Mouse (Mus musculus) limb, embryonic 12.5 days (tissue): ENCODE measurements around the gene Ell. TPM values are rescaled to one million over a fixed set of nuclear protein-coding genes. Genes with fewer than 3 reads are reported as not detected.

ENCODE experiments used
- ATAC-seq: fragments of 200-750 bp; cut with Nextera tagmentation; 2 replicates; pipeline ENCODE4 v1.8.0; 2017; ENCODE audit warnings: low read depth, moderate TSS enrichment; ENCODE audit not compliant: insufficient number of reproducible peaks, insufficient read depth, low FRiP score, low TSS enrichment
- H3K27ac ChIP-seq: fragments of 300-500 bp; sonication (generic); 2 replicates; pipeline ENCODE4 v1.5.1; 2016; ENCODE audit warnings: mild to moderate bottlenecking, moderate library complexity
- H3K27me3 ChIP-seq: fragments of 300-500 bp; sonication (generic); 2 replicates; pipeline ENCODE4 v1.6.1; 2016; ENCODE audit warnings: mild to moderate bottlenecking, moderate library complexity
- H3K36me3 ChIP-seq: fragments of 300-500 bp; sonication (generic); 2 replicates; pipeline ENCODE4 v1.6.1; 2016; ENCODE audit warnings: mild to moderate bottlenecking, moderate library complexity
- H3K4me1 ChIP-seq: fragments of 300-500 bp; sonication (generic); replicated peaks from 2 replicates; pipeline ENCODE4 v1.6.1; 2016
- H3K4me2 ChIP-seq: fragments of 300-500 bp; sonication (generic); 2 replicates; pipeline ENCODE4 v1.6.1; 2016; ENCODE audit warnings: mild to moderate bottlenecking, moderate library complexity
- H3K4me3 ChIP-seq: fragments of 300-500 bp; sonication (generic); replicated peaks from 2 replicates; pipeline ENCODE4 v1.5.1; 2016; ENCODE audit warnings: mild to moderate bottlenecking
- H3K9ac ChIP-seq: fragments of 300-500 bp; sonication (generic); replicated peaks from 2 replicates; pipeline ENCODE4 v1.6.1; 2016; ENCODE audit warnings: mild to moderate bottlenecking, moderate library complexity
- H3K9me3 ChIP-seq: fragments of 300-500 bp; sonication (generic); 2 replicates; pipeline ENCODE4 v1.6.1; 2016; ENCODE audit warnings: mild to moderate bottlenecking, moderate library complexity
- WGBS: fragments of 180-500 bp; shearing (Covaris S2); methylation state at CpG from one replicate; pipeline ENCODE4 v1.1.7; 2016; 5-methylcytosine and 5-hydroxymethylcytosine counted together
- polyA plus RNA-seq: library from polyadenylated mRNA; unstranded; fragments of >200 nt; fragmentation: Nextera tagmentation; extraction: Ambion mirVana; gene quantifications from 2 replicates; pipeline ENCODE4 v1.2.1, GENCODE M21; 2016

Gene Ell
- polyA plus RNA-seq, 1 experiment from 2014 or later, result 18.7 TPM

GRCm38 (mm10) chr8:70527111-70527511, 12.1 kb upstream of the Ell start:
- Histone ChIP-seq H3K9me3 (no peaks in the 10 kb centered on the region), H3K27ac (peak overlapping the region; percentile 88; the same call in 1 of the 2 replicates), H3K4me3 (peak overlapping the region; percentile 78), H3K27me3 (no peaks in the 10 kb centered on the region), H3K4me1 (peaks cover 25% of the 10 kb centered on the region), H3K9ac (peak overlapping the region; percentile 97), H3K36me3 (peaks cover 28% of the 10 kb centered on the region), H3K4me2 (peak overlapping the region; percentile 79)
- no peak for ATAC-seq
- WGBS, result 1% methylated on average over 8 of the region's 8 CpGs

- no peaks in the 10 kb centered on the region for H3K27me3 ChIP-seq
- peak; percentile 88 for ATAC-seq
- peak within 1 kb of the TSS; percentile 79 for H3K4me2 ChIP-seq
- peak within 1 kb of the TSS; percentile 97 for H3K9ac ChIP-seq
- WGBS, result under 1% methylated on average over 51 of the region's 61 CpGs
- peaks cover 33% of the 10 kb centered on the region for H3K36me3 ChIP-seq
- peak within 1 kb of the TSS; percentile 88 for H3K27ac ChIP-seq
- H3K4me1 ChIP-seq, result peaks cover 20% of the 10 kb centered on the region
- peak within 1 kb of the TSS; percentile 78 for H3K4me3 ChIP-seq
- H3K9me3 ChIP-seq, result no peaks in the 10 kb centered on the region
Measured at GRCm38 (mm10) chr8:70527512-70528181, 11.6 kb upstream of the Ell start, which contains the start of the genes Fkbp8 and Kxd1. Gene Fkbp8, plus strand, starts transcription at chr8:70527724. Gene Kxd1, minus strand, starts transcription at chr8:70527956.

GRCm38 (mm10) chr8:70528182-70528797, 11.0 kb upstream of the Ell start:
- no peaks in the 10 kb centered on the region for H3K9me3 ChIP-seq
- H3K4me3 ChIP-seq, result peak overlapping the region; percentile 78
- 31% methylated on average over 13 of the region's 13 CpGs for WGBS
- H3K27ac ChIP-seq, result peak overlapping the region; percentile 88; the same call in 1 of the 2 replicates
- no peaks in the 10 kb centered on the region for H3K27me3 ChIP-seq
- H3K9ac ChIP-seq, result peak overlapping the region; percentile 97
- H3K4me1 ChIP-seq, result peaks cover 20% of the 10 kb centered on the region
- H3K4me2 ChIP-seq, result peak overlapping the region; percentile 79
- no peak for ATAC-seq
- peaks cover 40% of the 10 kb centered on the region for H3K36me3 ChIP-seq

- Histone ChIP-seq H3K9me3 (no peaks in the 10 kb centered on the region), H3K4me3 (no peak overlapping the region), H3K36me3 (peaks cover 50% of the 10 kb centered on the region), H3K4me2 (peak overlapping the region; percentile 13; the same call in 1 of the 2 replicates), H3K9ac (no peak overlapping the region), H3K4me1 (peaks cover 20% of the 10 kb centered on the region), H3K27me3 (no peaks in the 10 kb centered on the region), H3K27ac (no peak overlapping the region)
- 78% methylated on average over 5 of the region's 5 CpGs for WGBS
- no peak for ATAC-seq
Measured at GRCm38 (mm10) chr8:70529299-70529698, 10.0 kb upstream of the Ell start.

GRCm38 (mm10) chr8:70529741-70530161, 9.5 kb upstream of the Ell start:
- Histone ChIP-seq H3K36me3 (peaks cover 54% of the 10 kb centered on the region), H3K4me3 (no peak overlapping the region), H3K27ac (no peak overlapping the region), H3K4me1 (peaks cover 20% of the 10 kb centered on the region), H3K27me3 (no peaks in the 10 kb centered on the region), H3K4me2 (no peak overlapping the region), H3K9me3 (no peaks in the 10 kb centered on the region), H3K9ac (no peak overlapping the region)
- ATAC-seq, result no peak
- 93% methylated on average over 3 of the region's 3 CpGs for WGBS

GRCm38 (mm10) chr8:70530314-70530713, 8.9 kb upstream of the Ell start:
- Histone ChIP-seq H3K4me1 (peaks cover 20% of the 10 kb centered on the region), H3K27ac (no peak overlapping the region), H3K27me3 (no peaks in the 10 kb centered on the region), H3K4me3 (no peak overlapping the region), H3K9ac (no peak overlapping the region), H3K9me3 (no peaks in the 10 kb centered on the region), H3K36me3 (peaks cover 60% of the 10 kb centered on the region), H3K4me2 (no peak overlapping the region)
- ATAC-seq, result no peak
- 100% methylated on average over 2 of the region's 2 CpGs for WGBS

GRCm38 (mm10) chr8:70534281-70534680, 5.0 kb upstream of the Ell start:
- Histone ChIP-seq H3K27ac (no peak overlapping the region), H3K4me1 (peaks cover 10% of the 10 kb centered on the region), H3K4me2 (no peak overlapping the region), H3K4me3 (no peak overlapping the region), H3K36me3 (peaks cover 78% of the 10 kb centered on the region), H3K9me3 (no peaks in the 10 kb centered on the region), H3K9ac (no peak overlapping the region), H3K27me3 (no peaks in the 10 kb centered on the region)
- WGBS, result 94% methylated on average over 12 of the region's 12 CpGs
- ATAC-seq, result no peak

- H3K27ac ChIP-seq, result no peak overlapping the region
- peaks cover 68% of the 10 kb centered on the region for H3K36me3 ChIP-seq
- no peak for ATAC-seq
- H3K4me3 ChIP-seq, result no peak overlapping the region
- peaks cover 11% of the 10 kb centered on the region for H3K4me1 ChIP-seq
- 88% methylated on average over 3 of the region's 3 CpGs for WGBS
- no peaks in the 10 kb centered on the region for H3K9me3 ChIP-seq
- H3K27me3 ChIP-seq, result no peaks in the 10 kb centered on the region
- H3K4me2 ChIP-seq, result no peak overlapping the region
- no peak overlapping the region for H3K9ac ChIP-seq
Measured at GRCm38 (mm10) chr8:70535221-70535620, 4.0 kb upstream of the Ell start.

- Histone ChIP-seq H3K4me2 (no peak overlapping the region), H3K9ac (no peak overlapping the region), H3K9me3 (no peaks in the 10 kb centered on the region), H3K27me3 (no peaks in the 10 kb centered on the region), H3K36me3 (peaks cover 65% of the 10 kb centered on the region), H3K4me3 (no peak overlapping the region), H3K27ac (no peak overlapping the region), H3K4me1 (peaks cover 16% of the 10 kb centered on the region)
- ATAC-seq, result no peak
- WGBS, result 92% methylated on average over 2 of the region's 2 CpGs
Measured at GRCm38 (mm10) chr8:70535701-70536100, 3.6 kb upstream of the Ell start.

GRCm38 (mm10) chr8:70538024-70538579, 1.2 kb upstream of the Ell start:
- Histone ChIP-seq H3K4me1 (peaks cover 27% of the 10 kb centered on the region), H3K27ac (peak overlapping the region; percentile 84), H3K9ac (no peak overlapping the region; the same call in 1 of the 2 replicates), H3K4me2 (peak overlapping the region; percentile 84), H3K9me3 (no peaks in the 10 kb centered on the region), H3K4me3 (peak overlapping the region; percentile 74), H3K36me3 (peaks cover 41% of the 10 kb centered on the region), H3K27me3 (no peaks in the 10 kb centered on the region)
- ATAC-seq, result peak; percentile 16; the same call in 1 of the 2 replicates
- WGBS, result 15% methylated on average over 24 of the region's 24 CpGs

GRCm38 (mm10) chr8:70538633-70539076, 602 bp upstream of the Ell start:
- H3K27me3 ChIP-seq, result no peaks in the 10 kb centered on the region
- H3K9ac ChIP-seq, result peak overlapping the region; percentile 84; the same call in 1 of the 2 replicates
- peak; percentile 62 for ATAC-seq
- no peaks in the 10 kb centered on the region for H3K9me3 ChIP-seq
- peak overlapping the region; percentile 84 for H3K4me2 ChIP-seq
- H3K4me3 ChIP-seq, result peak overlapping the region; percentile 74
- peaks cover 27% of the 10 kb centered on the region for H3K4me1 ChIP-seq
- peak overlapping the region; percentile 89 for H3K27ac ChIP-seq
- under 1% methylated on average over 32 of the region's 32 CpGs for WGBS
- H3K36me3 ChIP-seq, result peaks cover 39% of the 10 kb centered on the region
